Mouse (Mus musculus) CD4-positive naive resting alpha-beta T cell, adult 57 days (primary cell): ENCODE data around the gene Gm9945. TPM values are rescaled to one million over a fixed set of nuclear protein-coding genes. Genes with fewer than 3 reads are reported as not detected.

Source experiments
- total RNA-seq: library from RNA; stranded (reverse); gene quantifications from one replicate; pipeline ENCODE4 v1.2.4, GENCODE M21; 2023

The Gm9945 gene
- total RNA-seq, result not detected

GRCm38 (mm10) chr11:53479783-53480301, at the start of gene Gm9945, which contains the start of gene Sowaha:
Gene Gm9945, plus strand, starts transcription at chr11:53480166.
Gene Sowaha, minus strand, starts transcription at chr11:53480274.

GRCm38 (mm10) chr11:53430670-53431346, 49.2 kb upstream of the Gm9945 start, which contains the start of the genes Uqcrq and Gdf9:
Gene Uqcrq, minus strand, starts transcription at chr11:53430831.
Gene Gdf9, plus strand, starts transcription at chr11:53431023.

DNA sequence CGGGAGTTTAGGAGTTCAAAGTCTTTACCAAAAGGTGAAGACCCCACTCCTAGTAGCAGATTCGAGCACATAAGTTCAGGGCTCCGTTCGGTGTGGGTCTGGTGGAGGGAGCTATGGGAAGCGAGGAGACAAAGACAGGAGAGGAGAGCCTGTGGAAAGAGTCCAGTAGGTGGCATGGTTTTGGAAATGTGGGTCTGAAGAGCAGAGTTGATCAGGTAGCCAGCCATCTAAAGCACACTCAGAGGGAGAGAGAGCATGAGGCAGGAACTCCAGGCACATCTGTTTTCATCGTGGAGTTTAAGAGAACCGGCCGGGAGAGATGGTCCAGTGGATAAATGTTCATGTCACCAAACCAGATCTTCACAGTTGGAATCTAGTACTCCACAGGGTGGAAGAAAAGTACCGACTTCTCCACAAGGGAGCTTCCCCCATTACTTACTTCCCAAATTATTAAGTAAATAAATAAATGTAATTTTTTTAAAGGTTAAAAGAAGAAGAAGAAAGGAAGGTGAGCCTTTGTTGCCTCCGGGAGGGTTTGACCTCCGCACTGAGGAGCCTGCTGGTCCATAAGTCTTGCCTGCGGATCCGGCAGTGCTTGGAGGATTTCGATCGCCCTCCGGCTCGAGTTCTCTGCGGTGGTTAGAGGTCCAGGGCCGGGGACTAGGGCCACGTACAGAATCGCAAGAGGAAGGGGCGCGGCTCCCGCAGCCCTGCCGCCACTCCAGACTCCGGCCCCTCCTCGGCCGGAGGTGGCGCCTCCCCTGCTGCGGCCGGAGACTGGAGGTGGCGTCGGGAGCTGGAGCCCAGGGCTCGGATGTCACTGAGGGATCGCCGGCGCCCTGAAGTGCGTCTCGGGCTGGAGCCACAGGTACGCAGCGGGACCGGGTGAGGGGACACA, 23.2 kb upstream of the Gm9945 start, which contains the start of the genes Gm10447 and Shroom1:
Gm10447 (minus strand) TSS at position 637 of the 898 bp plus-strand sequence.
Shroom1 (plus strand) TSS at position 732 of the 898 bp plus-strand sequence.

GRCm38 (mm10) chr11:53469968-53470695, 9.8 kb upstream of the Gm9945 start, which contains the start of gene Gm9837:
Gene Gm9837, minus strand, starts transcription at chr11:53470479.

DNA sequence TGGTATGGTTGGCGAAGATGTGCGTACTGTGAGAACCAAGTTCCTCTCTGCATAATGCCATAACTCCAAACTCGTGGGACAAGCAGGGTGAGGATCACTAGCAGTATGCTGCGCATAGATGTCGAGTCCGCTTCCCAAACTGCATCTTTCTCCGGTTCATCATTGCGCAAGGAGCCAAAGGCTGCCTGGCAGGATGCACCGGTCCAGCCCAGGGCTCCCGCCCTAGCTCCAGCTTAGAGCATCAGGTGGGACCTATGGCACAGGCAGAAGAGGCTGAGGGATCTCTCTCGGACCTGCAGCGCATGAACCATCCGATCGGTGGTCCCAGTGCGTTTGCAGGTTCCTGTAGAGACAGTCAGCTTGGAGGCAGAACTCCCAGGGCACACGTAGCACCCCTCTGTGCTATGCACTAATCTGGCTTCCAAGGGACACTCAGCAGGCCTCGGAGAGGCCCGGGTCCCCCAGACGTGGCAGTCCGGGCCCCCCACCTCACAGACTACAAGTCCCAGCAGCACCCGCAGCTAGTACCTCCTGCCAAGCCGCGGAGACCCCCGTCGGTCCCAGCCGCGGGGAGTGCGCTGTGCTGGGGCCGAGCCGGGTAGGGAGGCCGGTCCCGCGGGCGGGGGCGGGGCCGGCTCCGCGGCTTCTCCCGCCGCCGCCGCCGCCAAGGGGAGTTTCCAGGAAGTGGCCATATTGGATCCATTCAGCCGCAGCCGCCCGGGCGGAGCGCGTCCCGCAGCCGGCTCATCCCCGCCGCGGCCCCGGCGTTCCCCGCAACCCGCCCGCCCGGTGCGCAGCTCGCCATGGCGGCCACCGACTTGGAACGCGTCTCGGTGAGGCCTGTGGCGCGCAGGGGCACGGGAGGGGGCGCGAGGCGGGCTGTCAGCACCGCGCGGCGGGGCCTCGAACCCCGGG, 39.5 kb downstream of the Gm9945 start, which contains the start of gene Sept8:
Sept8 (plus strand) TSS at position 51 of the 915 bp plus-strand sequence.

Other genes with a start within 250 kb of the Gm9945 start
- gene Hspa4, start 179.7 kb upstream of the Gm9945 start, total RNA-seq, result 105 TPM
- 22.1 TPM for gene Zcchc10, start 155.5 kb upstream of the Gm9945 start, total RNA-seq
- 258 TPM for gene Aff4, start 129.3 kb upstream of the Gm9945 start, total RNA-seq
- not detected for gene Leap2, start 57.0 kb upstream of the Gm9945 start, total RNA-seq
- 142 TPM for gene Uqcrq, start 49.3 kb upstream of the Gm9945 start, total RNA-seq
- not detected for gene Gdf9, start 49.1 kb upstream of the Gm9945 start, total RNA-seq
- not detected for gene Gm10447, start 23.1 kb upstream of the Gm9945 start, total RNA-seq
- not detected for gene Shroom1, start 23.0 kb upstream of the Gm9945 start, total RNA-seq
- gene Gm9837, start 9.7 kb upstream of the Gm9945 start, total RNA-seq, result not detected
- not detected for gene Sowaha, start 108 bp downstream of the Gm9945 start, total RNA-seq
- gene Sept8, start 39.1 kb downstream of the Gm9945 start, total RNA-seq, result 1.2 TPM
- gene Kif3a, start 87.2 kb downstream of the Gm9945 start, total RNA-seq, result 8.2 TPM
- not detected for gene Il4, start 138.5 kb downstream of the Gm9945 start, total RNA-seq
- not detected for gene Il13, start 154.5 kb downstream of the Gm9945 start, total RNA-seq
- 22.8 TPM for gene Rad50, start 227.2 kb downstream of the Gm9945 start, total RNA-seq
- gene Il5, start 240.6 kb downstream of the Gm9945 start, total RNA-seq, result not detected